Mouse (Mus musculus): ENCODE data around the gene Cyp4f39. TPM values are rescaled to one million over a fixed set of nuclear protein-coding genes. Genes with fewer than 3 reads are reported as not detected.

Cyp4f39 gene
- polyA plus RNA-seq (2014; fragmentation: Nextera tagmentation; extraction: Ambion mirVana), result 0.15 and 0.27 TPM in 2 replicates

GRCm38 (mm10) chr17:32452482-32452881 lies at the start of gene Cyp4f39:
Gene Cyp4f39 (plus strand): TSS chr17:32452723.
- DNase-seq (ENCODE audit: low spot score) (peak; percentile 46), ATAC-seq (replicated peaks; ENCODE audit: low FRiP score) (peak; percentile 70; the same call in 1 of the 2 replicates)
- H3K9ac ChIP-seq (ENCODE audit: low read depth, low read length), result no peak within 1 kb of the TSS
- no peaks in the 10 kb centered on the region for H3K9me3 ChIP-seq (ENCODE audit: control insufficient read depth, low read length)
- H3K4me1 ChIP-seq (replicated peaks; ENCODE audit: control insufficient read depth, insufficient read depth, low read length), result peaks cover 4% of the 10 kb centered on the region
- WGBS, result 5% methylated on average over 19 of the region's 19 CpGs
- H3K4me3 ChIP-seq (ENCODE audit: low read depth, low read length), result peak within 1 kb of the TSS; percentile 16
- no peaks in the 10 kb centered on the region for H3K36me3 ChIP-seq (ENCODE audit: control insufficient read depth, insufficient read depth, low read length)
- peak within 1 kb of the TSS; percentile 58 for H3K4me2 ChIP-seq
- H3K27ac ChIP-seq (ENCODE audit: low read depth, low read length), result no peak within 1 kb of the TSS
- H3K27me3 ChIP-seq (replicated peaks; ENCODE audit: control insufficient read depth, insufficient read depth, low read length), result peaks cover 13% of the 10 kb centered on the region; the same call in 1 of the 2 replicates

DNA sequence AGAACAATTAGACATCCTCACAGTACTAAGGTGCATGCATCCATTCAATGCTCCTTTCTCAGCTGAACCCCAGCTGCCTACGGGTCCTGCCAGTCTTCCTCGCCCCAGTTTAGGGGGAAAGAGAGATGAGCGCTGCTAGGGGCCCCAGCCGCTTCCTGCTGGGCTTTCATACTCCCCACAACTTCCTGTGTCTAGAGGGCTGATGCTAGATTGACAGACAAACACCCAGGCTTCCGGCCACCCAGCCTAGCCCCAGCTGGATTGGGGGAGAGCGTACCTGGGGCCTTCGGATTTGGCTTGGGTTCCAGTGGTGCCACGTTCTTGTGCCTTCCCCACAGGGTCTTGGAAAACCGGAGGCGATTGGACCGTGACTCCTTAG lies 49.8 kb upstream of the Cyp4f39 start:
- Histone ChIP-seq H3K4me2 (peak overlapping the region; percentile 73), H3K27me3 (replicated peaks; ENCODE audit: control insufficient read depth, insufficient read depth, low read length) (peaks cover 6% of the 10 kb centered on the region; the same call in 1 of the 2 replicates), H3K9me3 (ENCODE audit: control insufficient read depth, low read length) (no peaks in the 10 kb centered on the region), H3K27ac (ENCODE audit: low read depth, low read length) (no peak overlapping the region), H3K4me1 (replicated peaks; ENCODE audit: control insufficient read depth, insufficient read depth, low read length) (no peaks in the 10 kb centered on the region; the same call in 1 of the 2 replicates), H3K4me3 (ENCODE audit: low read depth, low read length) (peak overlapping the region; percentile 48), H3K9ac (ENCODE audit: low read depth, low read length) (peak overlapping the region; percentile 51), H3K36me3 (ENCODE audit: control insufficient read depth, insufficient read depth, low read length) (no peaks in the 10 kb centered on the region)
- peak; percentile 86 for ATAC-seq (replicated peaks; ENCODE audit: low FRiP score)
- WGBS, result 34% methylated on average over 11 of the region's 11 CpGs
- DNase-seq (ENCODE audit: low spot score), result peak; percentile 51

DNA sequence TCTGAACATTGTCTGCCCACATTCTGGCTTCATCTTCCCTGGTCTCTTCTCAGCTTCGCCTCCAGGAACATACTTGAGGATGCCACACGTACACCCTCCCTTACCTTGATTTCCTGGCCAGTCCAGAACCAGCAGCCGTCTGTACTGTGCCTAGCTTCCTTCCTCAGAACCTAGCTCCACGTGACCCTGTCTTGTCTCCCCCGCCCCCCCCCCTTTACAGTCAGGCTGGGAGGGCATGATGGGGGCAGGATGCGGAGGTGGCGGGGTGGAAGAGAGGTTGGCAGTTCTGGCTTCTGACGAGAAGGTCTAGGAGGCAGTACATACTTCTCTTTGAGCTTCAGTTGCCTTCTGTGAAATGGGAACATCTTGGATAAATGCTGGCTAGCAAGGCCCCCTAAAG lies 49.1 kb upstream of the Cyp4f39 start, which contains the start of gene Rasal3:
Gene Rasal3, minus strand, starts transcription at position 167 of the 400 bp plus-strand sequence.
- no peak for DNase-seq (ENCODE audit: low spot score)
- no peaks in the 10 kb centered on the region for H3K36me3 ChIP-seq (ENCODE audit: control insufficient read depth, insufficient read depth, low read length)
- no peaks in the 10 kb centered on the region; the same call in 1 of the 2 replicates for H3K4me1 ChIP-seq (replicated peaks; ENCODE audit: control insufficient read depth, insufficient read depth, low read length)
- no peak within 1 kb of the TSS; the same call in 1 of the 2 replicates for H3K27ac ChIP-seq (ENCODE audit: low read depth, low read length)
- H3K9ac ChIP-seq (ENCODE audit: low read depth, low read length), result peak within 1 kb of the TSS; percentile 51
- peak within 1 kb of the TSS; percentile 48 for H3K4me3 ChIP-seq (ENCODE audit: low read depth, low read length)
- H3K9me3 ChIP-seq (ENCODE audit: control insufficient read depth, low read length), result no peaks in the 10 kb centered on the region
- H3K27me3 ChIP-seq (replicated peaks; ENCODE audit: control insufficient read depth, insufficient read depth, low read length), result 0 out of 2 replicates have a peak, but pooled peaks cover 2% of the 10 kb centered on the region
- 36% methylated on average over 8 of the region's 8 CpGs for WGBS
- peak; percentile 43; the same call in 1 of the 2 replicates for ATAC-seq (replicated peaks; ENCODE audit: low FRiP score)
- peak within 1 kb of the TSS; percentile 73 for H3K4me2 ChIP-seq

- H3K4me3 ChIP-seq (ENCODE audit: low read depth, low read length), result no peak overlapping the region
- H3K9me3 ChIP-seq (ENCODE audit: control insufficient read depth, low read length), result no peaks in the 10 kb centered on the region
- no peaks in the 10 kb centered on the region for H3K4me1 ChIP-seq (replicated peaks; ENCODE audit: control insufficient read depth, insufficient read depth, low read length)
- no peak overlapping the region for H3K27ac ChIP-seq (ENCODE audit: low read depth, low read length)
- WGBS, result 82% methylated on average over 6 of the region's 6 CpGs
- DNase-seq (ENCODE audit: low spot score) (no peak), ATAC-seq (replicated peaks; ENCODE audit: low FRiP score) (no peak)
- H3K36me3 ChIP-seq (ENCODE audit: control insufficient read depth, insufficient read depth, low read length), result no peaks in the 10 kb centered on the region
- H3K27me3 ChIP-seq (replicated peaks; ENCODE audit: control insufficient read depth, insufficient read depth, low read length), result peaks cover 9% of the 10 kb centered on the region
- H3K9ac ChIP-seq (ENCODE audit: low read depth, low read length), result no peak overlapping the region
- no peak overlapping the region for H3K4me2 ChIP-seq
Measured at GRCm38 (mm10) chr17:32411898-32412297, 40.6 kb upstream of the Cyp4f39 start.

DNA sequence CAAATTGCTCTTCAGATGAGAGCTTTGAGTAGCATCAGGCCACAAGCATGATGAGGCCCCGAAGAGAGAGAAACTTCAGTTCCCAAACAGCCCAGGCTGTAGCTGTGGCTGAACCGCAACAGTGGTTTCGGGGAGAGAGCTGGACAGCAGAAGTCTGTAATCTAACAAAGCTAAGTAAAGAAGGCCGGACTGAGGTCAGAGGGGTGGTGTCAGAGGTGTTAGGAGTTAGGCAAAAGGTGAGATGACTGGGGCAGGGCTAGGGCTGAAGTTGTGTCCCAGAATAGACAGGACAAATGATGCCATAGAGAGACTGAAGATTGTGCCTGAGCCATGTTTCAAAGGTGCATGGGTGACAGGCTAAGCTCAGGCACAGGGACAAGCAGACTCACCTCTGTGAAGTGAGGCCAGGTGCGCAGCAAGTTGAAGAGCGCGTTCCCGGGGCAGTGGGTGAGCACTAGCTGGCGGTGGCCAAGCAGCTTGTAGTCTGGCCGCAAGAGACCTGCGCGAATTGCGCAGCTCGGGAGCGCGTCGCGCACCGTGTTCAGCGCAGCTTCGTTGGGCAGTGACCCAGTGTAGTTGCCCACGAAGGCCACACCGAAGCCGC lies 37.0 kb upstream of the Cyp4f39 start:
- ATAC-seq (replicated peaks; ENCODE audit: low FRiP score) (no peak), DNase-seq (ENCODE audit: low spot score) (no peak)
- WGBS, result 46% methylated on average over 24 of the region's 24 CpGs
- no peak overlapping the region for H3K27ac ChIP-seq (ENCODE audit: low read depth, low read length)
- H3K36me3 ChIP-seq (ENCODE audit: control insufficient read depth, insufficient read depth, low read length), result no peaks in the 10 kb centered on the region
- no peaks in the 10 kb centered on the region for H3K9me3 ChIP-seq (ENCODE audit: control insufficient read depth, low read length)
- H3K9ac ChIP-seq (ENCODE audit: low read depth, low read length), result no peak overlapping the region
- H3K4me1 ChIP-seq (replicated peaks; ENCODE audit: control insufficient read depth, insufficient read depth, low read length), result no peaks in the 10 kb centered on the region
- peaks cover 9% of the 10 kb centered on the region for H3K27me3 ChIP-seq (replicated peaks; ENCODE audit: control insufficient read depth, insufficient read depth, low read length)
- H3K4me2 ChIP-seq, result peak overlapping the region; percentile 18; the same call in 1 of the 2 replicates
- no peak overlapping the region for H3K4me3 ChIP-seq (ENCODE audit: low read depth, low read length)

- H3K9ac ChIP-seq (ENCODE audit: low read depth, low read length), result no peak overlapping the region
- no peak overlapping the region for H3K4me3 ChIP-seq (ENCODE audit: low read depth, low read length)
- H3K27me3 ChIP-seq (replicated peaks; ENCODE audit: control insufficient read depth, insufficient read depth, low read length), result peaks cover 9% of the 10 kb centered on the region
- H3K4me1 ChIP-seq (replicated peaks; ENCODE audit: control insufficient read depth, insufficient read depth, low read length), result no peaks in the 10 kb centered on the region
- no peaks in the 10 kb centered on the region for H3K9me3 ChIP-seq (ENCODE audit: control insufficient read depth, low read length)
- no peaks in the 10 kb centered on the region for H3K36me3 ChIP-seq (ENCODE audit: control insufficient read depth, insufficient read depth, low read length)
- WGBS, result 91% methylated on average over 14 of the region's 14 CpGs
- H3K4me2 ChIP-seq, result no peak overlapping the region
- ATAC-seq (replicated peaks; ENCODE audit: low FRiP score), result no peak
- no peak overlapping the region for H3K27ac ChIP-seq (ENCODE audit: low read depth, low read length)
- no peak for DNase-seq (ENCODE audit: low spot score)
Measured at GRCm38 (mm10) chr17:32416771-32417170, 35.8 kb upstream of the Cyp4f39 start.

DNA sequence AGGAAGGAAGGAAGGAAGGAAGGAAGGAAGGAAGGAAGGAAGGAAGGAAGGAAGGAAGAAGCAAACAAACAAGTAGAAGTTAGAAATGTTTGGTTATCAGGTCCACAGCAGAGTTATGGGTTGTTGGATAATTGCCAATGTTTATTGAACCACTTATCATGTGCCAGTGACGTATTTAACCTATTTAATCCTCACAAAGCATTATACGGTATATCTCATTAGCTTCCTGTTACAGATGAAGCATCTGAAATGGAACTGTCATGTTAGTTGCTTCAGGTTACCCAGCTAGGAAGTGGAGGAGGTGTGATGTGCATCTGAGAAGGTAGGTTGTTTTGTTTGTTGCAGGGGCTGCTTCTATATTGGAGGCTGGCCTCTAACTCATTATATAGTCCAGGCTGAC lies 32.5 kb upstream of the Cyp4f39 start:
- ATAC-seq (replicated peaks; ENCODE audit: low FRiP score) (no peak), DNase-seq (ENCODE audit: low spot score) (no peak)
- Histone ChIP-seq H3K4me2 (no peak overlapping the region), H3K27me3 (replicated peaks; ENCODE audit: control insufficient read depth, insufficient read depth, low read length) (peaks cover 8% of the 10 kb centered on the region), H3K36me3 (ENCODE audit: control insufficient read depth, insufficient read depth, low read length) (no peaks in the 10 kb centered on the region), H3K4me3 (ENCODE audit: low read depth, low read length) (no peak overlapping the region), H3K9ac (ENCODE audit: low read depth, low read length) (no peak overlapping the region), H3K4me1 (replicated peaks; ENCODE audit: control insufficient read depth, insufficient read depth, low read length) (peaks cover 3% of the 10 kb centered on the region; the same call in 1 of the 2 replicates), H3K27ac (ENCODE audit: low read depth, low read length) (no peak overlapping the region), H3K9me3 (ENCODE audit: control insufficient read depth, low read length) (no peaks in the 10 kb centered on the region)
- 55% methylated on average over 2 of the region's 2 CpGs for whole genome bisulfite sequencing

- H3K4me2 ChIP-seq, result no peak overlapping the region
- H3K27ac ChIP-seq (ENCODE audit: low read depth, low read length), result no peak overlapping the region
- WGBS, result 77% methylated on average over 8 of the region's 8 CpGs
- DNase-seq (ENCODE audit: low spot score) (no peak), ATAC-seq (replicated peaks; ENCODE audit: low FRiP score) (no peak)
- no peak overlapping the region for H3K4me3 ChIP-seq (ENCODE audit: low read depth, low read length)
- H3K4me1 ChIP-seq (replicated peaks; ENCODE audit: control insufficient read depth, insufficient read depth, low read length), result peaks cover 3% of the 10 kb centered on the region; the same call in 1 of the 2 replicates
- H3K9ac ChIP-seq (ENCODE audit: low read depth, low read length), result no peak overlapping the region
- no peaks in the 10 kb centered on the region for H3K36me3 ChIP-seq (ENCODE audit: control insufficient read depth, insufficient read depth, low read length)
- peaks cover 3% of the 10 kb centered on the region for H3K27me3 ChIP-seq (replicated peaks; ENCODE audit: control insufficient read depth, insufficient read depth, low read length)
- no peaks in the 10 kb centered on the region for H3K9me3 ChIP-seq (ENCODE audit: control insufficient read depth, low read length)
Measured at GRCm38 (mm10) chr17:32420781-32421180, 31.7 kb upstream of the Cyp4f39 start.

DNA sequence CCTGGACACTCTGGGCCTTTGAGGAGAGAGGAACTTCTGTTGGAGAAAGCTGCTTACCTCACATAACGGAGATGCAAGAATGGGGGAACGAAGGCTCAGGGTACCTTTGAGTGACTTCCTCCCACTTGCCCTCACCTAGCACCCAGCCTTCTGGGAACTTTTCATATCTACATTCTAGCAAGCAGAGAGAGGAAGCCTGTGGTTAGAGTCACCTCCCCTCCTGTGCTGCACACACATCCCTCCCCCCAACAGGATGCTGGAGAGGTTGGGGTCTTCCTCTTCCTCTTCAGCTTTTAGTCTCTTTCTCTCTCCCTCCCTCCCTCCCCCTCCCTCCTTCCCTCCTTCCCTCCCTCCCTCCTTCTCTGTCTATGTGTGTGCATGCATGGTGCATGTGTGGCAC lies 28.5 kb upstream of the Cyp4f39 start, which contains the start of gene Pglyrp2:
Gene Pglyrp2, minus strand, starts transcription at position 134 of the 400 bp plus-strand sequence.
- Histone ChIP-seq H3K27ac (ENCODE audit: low read depth, low read length) (no peak within 1 kb of the TSS), H3K36me3 (ENCODE audit: control insufficient read depth, insufficient read depth, low read length) (no peaks in the 10 kb centered on the region), H3K27me3 (replicated peaks; ENCODE audit: control insufficient read depth, insufficient read depth, low read length) (no peaks in the 10 kb centered on the region), H3K4me3 (ENCODE audit: low read depth, low read length) (no peak within 1 kb of the TSS), H3K4me1 (replicated peaks; ENCODE audit: control insufficient read depth, insufficient read depth, low read length) (peaks cover 3% of the 10 kb centered on the region; the same call in 1 of the 2 replicates), H3K4me2 (no peak within 1 kb of the TSS), H3K9ac (ENCODE audit: low read depth, low read length) (no peak within 1 kb of the TSS), H3K9me3 (ENCODE audit: control insufficient read depth, low read length) (no peaks in the 10 kb centered on the region)
- DNase-seq (ENCODE audit: low spot score), result no peak
- WGBS, result 57% methylated on average over 2 of the region's 2 CpGs
- ATAC-seq (replicated peaks; ENCODE audit: low FRiP score), result no peak
